Mouse (Mus musculus) retina, postnatal 7 days (tissue): ENCODE measurements at regions not wholly inside any gene's neighbourhood (a gene's known extent, or its start where the extent isn't known, plus 50 kb on each side); places are given as distances from the start of the nearest gene placed in this dataset.

ENCODE experiments used
- DNase-seq: peaks from one replicate; pipeline ENCODE4 v3.0.0-alpha.2; 2012; ENCODE audit warnings: low read depth, low spot score

DNA sequence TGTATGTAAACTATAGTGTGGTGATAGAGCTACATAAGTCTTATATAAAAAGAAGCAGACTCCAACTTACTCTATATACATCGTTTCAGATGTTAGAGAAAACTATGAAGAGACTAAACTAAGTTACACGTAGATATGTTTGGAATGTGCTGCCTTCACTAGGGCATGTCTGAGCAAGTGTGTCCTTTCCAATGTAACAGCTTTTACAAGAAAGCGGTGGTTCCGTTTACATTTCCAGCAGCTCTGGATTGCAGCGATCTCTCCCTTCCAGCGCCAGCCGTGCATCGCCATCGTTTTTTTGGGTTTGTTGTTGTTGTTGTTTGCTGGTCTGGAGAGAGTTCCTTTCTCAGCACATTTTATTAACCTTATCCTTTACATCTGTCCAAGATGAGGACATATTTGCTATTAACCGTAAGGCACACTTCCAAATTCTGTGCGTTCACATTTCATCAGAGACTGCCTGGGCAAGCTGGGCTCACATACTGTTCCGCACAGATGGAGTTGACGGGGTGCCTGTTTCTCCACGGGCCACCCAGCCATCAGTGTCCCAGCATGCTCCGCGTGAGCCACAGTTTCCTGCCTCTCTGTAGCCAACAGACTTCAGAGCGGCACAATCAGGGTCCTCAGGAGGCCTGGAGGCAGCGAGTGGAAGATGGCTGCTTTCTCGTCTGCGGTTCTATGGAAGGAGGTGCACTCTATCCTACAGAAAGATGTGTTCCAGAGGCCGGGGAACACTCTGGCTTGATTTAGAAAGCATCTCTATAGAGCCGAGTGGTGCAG, 125.2 kb upstream of the Map1b start:
- DNase-seq: no peak

DNA sequence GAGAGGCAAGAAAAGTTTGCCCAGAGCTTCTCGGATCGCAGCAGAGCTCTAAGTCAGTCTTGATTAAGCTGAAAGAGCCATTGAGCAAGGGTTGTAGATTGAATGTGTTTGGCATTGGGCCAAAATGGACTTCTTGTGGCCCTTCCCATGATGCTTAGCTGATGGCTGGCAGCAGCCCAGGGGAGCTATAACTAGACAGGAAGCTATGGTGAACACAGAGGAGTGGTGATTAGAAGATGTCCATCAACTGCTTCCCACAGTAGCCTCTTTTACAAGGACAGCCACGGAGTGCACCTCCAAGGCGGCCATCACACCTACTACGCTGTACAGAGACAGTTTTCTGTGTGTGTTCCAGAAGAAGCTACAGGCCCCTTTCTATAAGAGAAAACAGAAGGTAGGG, 116.4 kb upstream of the Map1b start:
- no peak for DNase-seq

DNA sequence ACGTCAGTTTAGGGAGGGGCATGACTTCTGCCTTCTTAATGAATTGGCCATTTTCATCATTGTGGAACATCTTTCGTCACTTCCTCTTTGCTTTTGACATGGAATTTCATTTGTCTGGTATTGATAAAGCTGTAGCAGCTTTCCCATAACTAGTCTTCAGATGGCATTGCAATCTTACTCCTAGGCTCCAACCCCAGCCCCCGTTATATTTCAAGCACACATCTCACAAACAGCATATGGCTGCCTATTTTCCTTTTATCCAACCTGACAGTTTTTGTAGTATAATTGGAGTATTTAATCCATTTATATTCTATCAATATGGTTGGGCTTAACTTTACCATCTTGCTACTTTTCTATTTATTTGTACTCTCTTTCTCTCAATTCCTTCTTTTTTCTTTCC, 114.5 kb upstream of the Map1b start:
- no peak for DNase-seq

DNA sequence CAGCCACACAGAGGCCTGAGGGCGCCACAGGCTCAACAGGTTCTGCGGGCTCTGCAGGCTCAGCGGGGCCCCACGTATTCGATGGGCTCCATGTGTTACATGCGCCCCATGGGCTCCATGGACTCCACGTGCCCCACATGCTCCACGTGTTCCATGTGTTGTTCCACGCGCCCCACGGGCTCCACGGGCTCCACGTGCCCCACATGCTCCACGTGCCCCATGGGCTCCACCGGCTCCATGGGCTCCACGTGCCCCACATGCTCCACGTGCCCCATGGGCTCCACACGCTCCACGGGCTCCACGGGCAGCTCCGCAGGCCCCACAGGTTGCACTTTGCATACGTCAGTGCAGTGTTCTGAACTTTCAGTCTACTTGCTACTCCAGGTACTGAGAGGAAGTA, 114.0 kb upstream of the Map1b start:
- no peak for DNase-seq

DNA sequence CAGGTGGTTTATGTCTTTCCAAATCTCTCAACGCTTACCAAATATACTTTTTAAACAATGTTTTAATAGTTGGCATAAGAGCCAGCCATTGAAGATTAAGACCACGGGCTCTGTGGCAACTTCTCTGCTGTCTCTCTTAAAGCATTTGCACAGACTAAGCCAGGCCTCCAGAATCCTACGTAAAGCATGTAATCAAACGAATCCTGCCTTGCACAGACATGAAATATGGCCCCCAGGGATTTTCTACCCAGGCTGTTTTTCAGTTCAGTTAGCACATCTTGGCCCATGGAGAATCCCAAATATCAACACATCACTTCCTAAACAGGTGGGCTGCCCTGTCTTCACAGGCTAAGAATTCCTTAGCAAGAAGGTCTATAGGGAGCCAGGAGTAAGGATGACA, 108.9 kb upstream of the Map1b start:
- DNase-seq: no peak

DNA sequence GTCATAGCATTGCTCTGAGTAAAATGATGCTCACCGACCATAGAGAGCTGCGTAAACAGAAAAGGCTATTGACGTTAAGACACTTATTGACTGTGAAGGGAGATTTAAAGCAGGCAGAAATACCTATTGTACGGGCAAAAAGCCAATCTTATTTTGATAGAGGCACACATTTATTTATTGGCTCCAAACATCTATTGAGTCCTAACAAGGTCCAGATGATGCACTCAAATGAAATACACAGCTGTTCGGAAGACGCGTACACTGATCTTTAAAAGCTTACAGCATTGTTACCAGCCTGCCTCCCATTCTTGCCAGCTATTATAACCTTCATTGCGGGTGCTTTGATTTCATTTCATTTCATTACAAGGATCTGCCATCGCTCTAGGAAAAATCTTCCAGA, 102.0 kb upstream of the Map1b start:
- DNase-seq: no peak

DNA sequence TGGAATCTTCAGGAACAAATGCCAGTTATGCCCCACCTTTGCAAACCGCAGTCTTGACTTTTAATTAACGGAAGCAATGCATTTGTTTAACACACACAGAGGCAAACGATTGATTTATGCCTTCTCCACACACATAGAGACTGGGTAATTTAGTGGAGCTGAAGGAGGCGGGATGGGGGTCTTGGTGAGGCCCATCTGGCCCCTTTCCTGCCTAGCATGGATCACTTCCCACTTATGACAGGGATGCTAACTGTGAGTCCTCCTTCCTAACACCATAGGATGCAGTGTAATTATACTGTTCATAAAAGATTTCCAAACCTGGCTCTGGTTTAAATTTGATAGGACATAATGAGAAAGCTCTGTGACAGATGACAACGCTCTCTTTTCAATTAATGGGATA, 101.1 kb upstream of the Map1b start:
- no peak for DNase-seq

DNA sequence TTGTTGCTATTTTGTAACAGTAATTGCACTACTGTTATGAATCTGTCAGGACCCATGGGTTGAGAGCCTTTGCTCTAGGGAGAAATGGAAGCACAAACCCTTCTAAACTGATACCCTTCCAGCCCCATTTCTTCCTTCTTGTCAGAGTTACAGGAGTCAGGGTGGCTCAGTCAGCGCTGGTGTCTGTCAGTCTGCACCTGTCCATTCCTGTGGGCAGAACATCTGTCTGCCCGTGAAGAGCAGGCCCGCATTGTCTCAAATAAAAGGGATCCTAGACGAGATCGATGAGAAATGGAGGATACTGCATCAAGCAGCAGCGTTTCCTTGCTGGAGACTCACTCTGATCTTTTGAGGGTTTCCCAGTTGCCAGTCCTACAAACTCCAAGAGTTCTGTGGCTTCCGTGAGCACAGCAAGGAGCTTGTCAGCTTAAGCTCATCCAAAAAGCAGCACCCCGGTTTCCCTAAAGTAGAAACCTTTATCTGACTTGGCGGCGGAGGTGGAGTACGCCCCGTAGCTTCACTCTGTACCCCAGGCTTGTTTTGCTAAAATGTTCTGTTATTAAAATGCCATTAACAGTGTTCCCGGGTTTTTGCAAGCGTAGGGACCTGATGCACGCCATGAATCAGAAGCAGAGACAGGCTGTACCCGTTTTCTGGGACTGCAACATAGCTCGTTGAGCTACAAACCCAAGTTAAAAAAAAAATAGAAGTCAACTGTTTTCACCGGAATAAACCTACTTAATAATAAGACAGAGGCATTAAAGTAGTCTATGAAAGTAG, 95.6 kb upstream of the Map1b start:
- DNase-seq: no peak

DNA sequence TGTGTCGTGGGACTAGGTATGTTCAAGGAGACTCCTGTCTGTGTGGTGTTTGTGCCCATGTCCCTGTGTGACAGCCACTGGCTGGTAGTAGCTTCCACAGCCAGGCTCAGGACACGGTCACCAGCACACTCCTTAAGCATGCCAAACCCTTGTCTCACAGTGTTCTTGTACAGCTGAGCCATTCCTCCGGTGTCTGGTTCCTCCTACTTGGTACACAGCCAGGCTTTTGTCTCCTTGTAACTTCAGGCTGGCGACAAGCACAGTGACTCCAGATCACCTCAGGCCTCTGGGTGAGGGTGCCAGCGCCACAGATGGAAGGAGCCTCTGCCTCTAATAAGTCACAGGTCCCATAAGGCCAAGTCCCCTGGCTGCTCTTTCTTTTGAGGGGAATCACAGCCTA, 94.2 kb upstream of the Map1b start:
- DNase-seq: no peak

DNA sequence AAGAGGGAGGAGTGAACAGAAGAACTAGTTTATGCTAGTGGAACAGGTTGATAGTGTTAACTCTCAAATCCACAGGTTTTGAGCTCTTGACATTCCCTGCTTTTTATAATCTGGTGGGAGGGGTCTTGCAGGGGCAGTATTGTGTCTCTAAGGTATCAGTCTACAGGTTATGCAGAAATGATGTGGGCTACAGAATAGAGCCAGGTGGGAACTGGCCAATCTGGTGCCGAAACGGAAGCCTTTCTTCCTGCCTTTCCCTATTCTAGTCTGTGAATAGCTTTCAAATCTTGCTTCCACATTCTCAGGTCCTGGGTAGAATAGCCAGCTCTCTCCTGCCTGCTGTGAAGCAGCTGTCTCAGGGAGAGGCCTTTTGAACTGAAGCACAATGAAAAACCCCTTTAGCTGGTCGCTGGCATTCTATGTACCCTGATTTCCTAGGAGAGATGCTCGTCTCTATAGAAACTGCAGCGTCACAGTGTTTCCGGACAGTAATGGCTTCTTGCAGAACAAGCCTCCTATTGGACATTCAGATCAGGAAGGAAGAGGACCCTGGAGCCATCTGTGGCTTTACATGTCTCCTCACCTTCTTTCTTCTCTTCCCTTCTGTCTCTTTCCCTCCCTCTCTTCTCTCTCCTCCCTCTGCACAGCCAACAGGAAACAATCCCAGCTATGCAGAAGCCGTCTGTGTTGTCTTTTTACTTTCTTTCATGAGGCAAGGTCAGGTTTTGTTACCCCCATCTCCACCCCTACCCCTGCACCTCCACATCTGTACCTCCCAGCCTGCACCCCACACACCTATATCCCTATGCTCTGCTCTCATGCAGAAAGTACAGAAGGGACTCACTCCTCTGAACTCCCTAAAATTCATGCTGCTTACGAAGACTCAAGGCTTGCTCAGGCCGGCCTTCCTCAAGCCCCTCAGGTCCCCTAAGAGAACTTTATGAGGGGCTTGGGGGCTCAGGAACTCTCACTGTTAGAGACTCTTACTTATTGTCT, 93.1 kb upstream of the Map1b start:
- DNase-seq: no peak

DNA sequence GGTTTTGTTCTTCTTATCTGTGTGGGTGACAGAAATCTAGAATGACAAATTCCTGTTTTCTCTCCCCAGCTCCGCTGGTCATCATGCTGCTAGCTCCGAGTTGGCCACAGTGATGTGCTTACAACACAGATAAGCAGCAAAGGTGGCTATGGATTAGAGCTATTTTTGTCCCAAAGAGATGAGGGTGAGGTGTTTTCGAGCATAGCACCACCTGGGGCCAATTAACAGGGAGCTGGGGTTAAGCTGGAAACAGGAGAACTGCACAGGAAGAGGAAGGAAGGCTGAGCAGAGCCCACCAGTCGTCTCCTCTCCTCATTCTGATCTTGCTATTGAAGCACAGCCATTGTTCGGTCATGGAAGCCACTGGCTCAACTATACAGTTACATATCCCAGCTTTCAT, 92.3 kb upstream of the Map1b start:
- DNase-seq: no peak

DNA sequence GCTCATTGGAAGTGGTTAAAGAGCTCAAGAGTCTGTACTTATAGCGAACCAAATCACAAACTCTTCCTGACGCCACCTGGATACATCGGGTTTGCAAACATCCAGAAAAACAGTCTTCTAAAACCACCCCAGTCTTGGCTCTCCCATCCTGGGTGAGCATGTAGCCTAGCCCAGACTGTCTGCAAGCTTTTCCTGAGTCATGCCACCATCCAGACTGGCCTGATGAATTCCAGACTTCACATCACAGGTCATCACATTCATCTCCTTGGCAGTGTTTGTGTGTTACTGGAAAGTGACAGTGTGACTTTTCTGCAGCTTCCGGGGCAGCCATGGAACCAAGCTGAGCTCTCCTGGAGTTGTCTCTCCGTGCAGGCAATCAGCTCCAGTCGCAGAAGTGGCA, 90.9 kb upstream of the Map1b start:
- no peak for DNase-seq

DNA sequence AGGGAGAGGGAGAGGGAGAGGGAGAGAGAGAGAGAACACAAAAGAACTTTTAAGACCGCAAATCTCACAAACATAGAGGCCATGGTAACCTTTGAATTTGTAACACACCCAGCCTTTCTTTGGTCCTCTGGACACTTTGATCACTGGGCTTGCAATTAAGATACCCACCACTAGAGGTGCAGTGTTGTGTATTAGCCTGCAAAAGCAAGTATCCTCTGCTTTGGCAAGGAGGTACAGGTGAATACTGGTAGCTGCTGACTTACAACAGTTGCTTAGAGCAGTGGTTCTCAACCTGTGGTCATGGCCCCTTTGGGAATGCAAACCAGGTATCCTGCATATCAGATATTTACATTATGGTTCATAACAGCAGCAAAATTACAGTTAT, 90.3 kb upstream of the Map1b start:
- DNase-seq: no peak

DNA sequence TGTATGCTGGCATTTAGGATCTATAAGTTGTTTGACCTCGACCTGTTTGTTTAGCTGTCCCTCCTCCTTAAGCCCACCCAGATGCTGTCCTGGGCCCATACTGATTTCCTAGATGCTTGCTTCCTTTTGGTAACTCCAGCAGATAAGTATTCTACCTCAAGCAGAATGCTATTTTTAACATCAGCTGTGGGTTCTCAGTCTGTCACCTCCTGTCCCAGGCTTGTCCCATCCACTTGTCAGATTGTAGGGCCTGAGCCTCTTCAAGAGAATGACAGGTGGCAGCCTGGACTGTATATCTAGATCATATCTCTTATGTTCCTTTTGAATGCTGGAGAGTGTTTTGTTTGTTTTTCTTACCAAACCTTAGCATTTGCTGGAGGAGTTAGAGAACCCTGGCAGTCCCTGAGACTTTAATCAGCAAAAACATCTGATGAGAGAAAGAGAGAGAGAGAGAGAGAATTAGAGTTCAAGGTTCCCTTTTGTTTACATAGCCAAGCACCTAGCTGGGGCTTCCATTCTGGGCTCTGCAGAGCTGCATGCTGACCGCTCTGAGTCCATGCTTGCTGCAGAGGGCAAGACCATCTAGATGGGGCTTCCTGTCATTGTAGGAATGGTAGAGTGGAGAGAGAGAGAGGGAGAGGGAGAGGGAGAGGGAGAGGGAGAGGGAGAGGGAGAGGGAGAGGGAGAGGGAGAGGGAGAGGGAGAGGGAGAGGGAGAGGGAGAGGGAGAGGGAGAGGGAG, 89.7 kb upstream of the Map1b start:
- DNase-seq: no peak

DNA sequence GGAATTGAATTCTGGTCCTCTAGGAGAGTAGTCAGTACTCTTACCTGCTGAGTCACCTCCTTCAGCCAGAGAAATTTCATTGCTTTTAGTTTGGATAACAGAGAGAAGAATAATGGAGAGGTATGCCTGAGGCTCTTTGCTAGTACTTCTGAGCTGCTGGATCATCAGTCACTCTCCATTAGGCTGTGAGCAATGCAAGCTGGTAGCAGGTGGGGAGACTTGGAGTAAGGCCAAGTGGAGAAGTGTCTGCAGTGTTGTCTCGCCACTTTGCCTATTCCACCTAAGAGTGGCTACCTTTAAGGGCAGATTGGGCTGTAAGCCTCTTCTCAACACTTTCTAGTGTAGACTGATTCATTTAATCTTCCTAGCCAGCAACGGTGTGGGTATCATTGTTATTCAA, 81.6 kb upstream of the Map1b start:
- DNase-seq: no peak

DNA sequence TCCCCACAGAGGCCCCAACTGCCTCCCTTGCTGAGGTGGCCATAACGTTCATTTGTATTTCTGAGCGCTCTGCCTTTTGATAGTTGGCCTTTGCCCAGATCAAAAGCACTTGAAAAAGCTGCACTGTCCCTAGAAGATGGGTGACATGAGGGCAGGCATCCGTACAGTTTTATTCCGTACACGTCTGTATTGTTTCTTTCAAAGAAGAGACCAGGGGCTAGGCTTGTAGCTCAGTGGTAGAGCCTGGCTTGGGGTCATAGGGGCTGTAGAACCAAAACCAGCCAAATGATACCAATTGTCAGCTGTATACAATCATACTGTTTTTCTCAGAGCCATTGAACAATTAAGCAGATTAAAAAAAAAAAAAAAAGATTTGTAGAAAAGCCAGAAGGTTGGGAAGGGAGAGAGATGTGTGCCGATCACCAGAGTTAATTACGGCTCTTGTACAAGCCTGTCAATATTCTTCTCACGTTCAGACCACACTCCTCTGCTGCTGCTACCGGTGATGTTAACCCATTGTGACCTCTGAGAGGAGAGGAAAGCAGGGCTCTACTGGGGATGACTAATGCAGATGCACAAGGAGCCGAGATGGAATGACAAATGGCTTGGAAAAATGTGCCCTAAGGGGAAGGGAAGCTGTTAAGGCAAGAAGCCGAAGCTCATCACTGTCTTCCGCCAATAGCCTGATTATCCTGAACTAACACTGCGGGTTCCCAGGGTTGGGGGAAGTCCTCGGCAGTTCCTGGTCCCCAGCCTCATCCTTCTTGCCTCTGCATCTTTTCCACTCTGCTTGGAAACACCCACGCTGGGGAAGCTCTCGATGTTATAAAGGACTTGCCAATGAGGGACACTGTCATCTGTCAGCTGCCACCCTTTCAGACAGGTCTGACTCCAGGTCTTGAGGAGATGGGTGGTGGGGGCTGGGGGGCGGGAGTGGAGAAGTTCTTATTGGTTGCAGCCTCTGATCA, 77.8 kb upstream of the Map1b start:
- DNase-seq: no peak

DNA sequence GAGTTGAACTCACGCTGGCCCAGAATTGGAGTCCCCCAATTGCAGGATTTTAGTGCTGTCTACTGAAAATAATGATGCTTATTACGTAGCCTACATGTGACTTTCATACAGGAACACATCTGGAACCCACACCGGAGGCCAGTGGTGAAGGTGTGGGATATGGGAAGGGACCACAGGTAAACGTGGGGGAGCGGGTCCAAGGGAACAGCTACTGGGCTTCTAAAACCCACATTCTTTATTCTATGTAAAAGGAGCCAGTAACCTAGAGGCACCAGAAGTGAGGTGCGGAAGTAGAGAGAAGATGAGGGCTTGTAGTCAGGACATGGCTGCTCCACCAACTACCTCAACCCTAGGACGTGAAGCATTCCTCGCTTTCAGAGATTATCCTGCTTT, 76.9 kb upstream of the Map1b start:
- no peak for DNase-seq

DNA sequence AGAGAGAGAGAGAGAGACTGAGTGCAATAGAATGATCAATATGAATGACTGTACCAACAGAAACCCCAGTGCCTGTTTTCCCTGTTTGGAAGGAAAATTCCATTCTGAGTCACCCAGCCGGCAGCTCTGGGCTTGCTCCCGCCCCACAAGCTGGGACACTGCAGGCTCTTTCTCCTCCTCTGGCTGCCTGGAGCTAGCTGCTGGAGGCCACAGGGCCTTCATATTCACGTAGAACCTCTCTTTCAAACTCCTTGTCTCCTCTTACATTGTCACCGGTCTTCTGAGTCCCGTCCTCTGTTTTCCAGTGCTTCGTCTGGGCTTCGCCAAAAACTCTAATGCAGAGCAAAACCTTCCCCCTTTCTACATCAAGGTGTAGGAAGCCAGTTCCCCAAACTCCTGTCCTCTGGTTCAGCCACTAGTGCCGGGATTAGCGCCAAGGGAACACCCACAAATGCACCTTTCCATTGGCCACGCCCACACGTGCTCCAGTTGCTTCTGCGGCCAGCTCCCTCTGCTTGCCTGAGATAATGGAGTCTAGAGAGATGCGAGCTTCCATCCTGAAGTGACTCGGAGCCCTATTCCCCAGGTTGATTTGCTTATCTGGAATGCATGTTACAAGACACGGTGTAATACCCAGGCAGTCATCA, 76.4 kb upstream of the Map1b start:
- no peak for DNase-seq

DNA sequence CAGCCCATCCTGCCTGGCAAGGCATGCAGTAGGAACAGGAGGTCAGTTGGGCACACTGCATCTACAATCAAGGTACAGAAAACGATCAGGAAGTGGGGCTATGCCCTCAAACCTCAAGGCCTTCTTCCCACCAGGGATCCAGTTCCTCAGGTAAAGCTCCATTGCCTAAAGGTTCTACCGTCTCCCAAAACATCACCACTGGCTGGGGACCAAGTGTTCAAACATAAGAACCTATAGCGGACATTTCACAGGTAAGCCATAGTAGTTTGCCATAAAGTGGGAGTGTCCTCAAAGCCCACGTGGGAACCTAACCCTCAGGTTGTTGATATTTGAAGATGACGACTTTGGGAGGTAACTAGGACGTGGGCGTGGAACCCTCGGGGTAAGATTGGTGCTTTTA, 72.3 kb upstream of the Map1b start:
- no peak for DNase-seq

DNA sequence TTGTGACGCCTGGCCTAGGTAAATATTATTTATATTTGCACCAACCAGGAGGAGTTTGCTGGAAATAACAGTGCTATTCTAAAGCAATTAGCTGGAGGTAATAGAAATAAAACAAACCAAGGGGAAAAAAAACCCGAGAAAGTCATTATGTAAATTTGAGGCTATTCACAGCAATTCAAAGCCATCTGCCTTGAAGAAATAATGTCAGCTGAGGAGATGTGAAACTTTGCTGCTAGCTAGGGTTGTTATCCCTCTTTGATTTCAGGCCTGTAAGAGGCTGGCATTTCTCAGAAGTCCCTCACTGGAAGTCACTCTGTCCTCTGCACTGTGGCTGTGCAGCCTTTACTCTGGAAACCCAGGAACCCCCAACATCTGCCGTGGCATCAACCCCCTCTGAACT, 67.5 kb upstream of the Map1b start:
- no peak for DNase-seq
